Mouse (Mus musculus): Measurements from ENCODE around the gene Cct8. TPM values are rescaled to one million over a fixed set of nuclear protein-coding genes. Genes with fewer than 3 reads are reported as not detected.
"Not testable (repeated sequence)": the region's sequence is repeated elsewhere in the genome, so short reads cannot be mapped to it uniquely, and the experiment has no call there.

Gene Cct8
- total and polyA plus RNA-seq, 3 experiments, result 393 to 1,102 (median 812) TPM

GRCm38 (mm10) chr16:87492191-87492792, 3.4 kb downstream of the Cct8 start:
- not testable (repeated sequence) for H3K4me3 ChIP-seq (ENCODE audit: control insufficient read depth in 1 of 2, insufficient read depth in 1 of 2, low read depth in 2 of 2, low read length in 2 of 2); H3K9me3 ChIP-seq (replicated peaks; ENCODE audit: insufficient read depth, low read length); DNase-seq (ENCODE audit: low read depth, low spot score); H3K27ac ChIP-seq (ENCODE audit: control insufficient read depth, low read depth, low read length); H3K9ac ChIP-seq (ENCODE audit: control insufficient read depth, low read depth, low read length, poor library complexity, severe bottlenecking); H3K27me3 ChIP-seq (ENCODE audit: control insufficient read depth in 1 of 2, insufficient read depth in 2 of 2, low read length in 2 of 2)
- Histone ChIP-seq H3K4me1 (ENCODE audit: control insufficient read depth in 1 of 2, insufficient read depth in 2 of 2, low read length in 2 of 2) (peaks cover 0 to 11% of the 10 kb centered on the region in 2 experiments; a peak in 3 of 4 replicates), H3K79me2 (ENCODE audit: control insufficient read depth, insufficient read depth, low read length, poor library complexity) (peaks cover 33% of the 10 kb centered on the region), H3K36me3 (ENCODE audit: control insufficient read depth in 1 of 2, insufficient read depth in 2 of 2, low read length in 2 of 2) (peaks cover 23 to 33% of the 10 kb centered on the region in 2 experiments)
- TF ChIP-seq POLR2A (IDR thresholded peaks at IDR 0.05; ENCODE audit: control insufficient read depth in 1 of 2, insufficient read depth in 1 of 2, low read depth in 1 of 2, low read length in 2 of 2, poor library complexity in 1 of 2) (0 out of 4 replicates have a peak, but pooled peaks of 1 of the 2 experiments have one; percentile 3), ZKSCAN1 (IDR thresholded peaks at IDR 0.05; ENCODE audit: low read depth, low read length) (peak; percentile 92)

- no peaks in the 10 kb centered on the region for H3K27me3 ChIP-seq (ENCODE audit: control insufficient read depth in 1 of 2, insufficient read depth in 2 of 2, low read length in 2 of 2)
- H3K36me3 ChIP-seq (ENCODE audit: control insufficient read depth in 1 of 2, insufficient read depth in 2 of 2, low read length in 2 of 2), result peaks cover 8 to 54% of the 10 kb centered on the region in 2 experiments
- H3K4me1 ChIP-seq (ENCODE audit: control insufficient read depth in 1 of 2, insufficient read depth in 2 of 2, low read length in 2 of 2), result no peaks in the 10 kb centered on the region
- TF ChIP-seq EP300 (IDR thresholded peaks at IDR 0.05; ENCODE audit: low read depth in 1 of 2, low read length in 2 of 2), result no peak
- no peak for TF ChIP-seq CHD2 (IDR thresholded peaks at IDR 0.05; ENCODE audit: low read length)
- no peak for TF ChIP-seq CHD1 (IDR thresholded peaks at IDR 0.05; ENCODE audit: low read depth, low read length)
- TF ChIP-seq MYB (IDR thresholded peaks at IDR 0.05; ENCODE audit: low read depth, low read length), result no peak
- no peak for TF ChIP-seq GATA1 (IDR thresholded peaks at IDR 0.05; ENCODE audit: low read depth, low read length)
- no peak for TF ChIP-seq ZC3H11A (IDR thresholded peaks at IDR 0.05; ENCODE audit: low read depth, low read length)
- TF ChIP-seq UBTF (IDR thresholded peaks at IDR 0.05; ENCODE audit: borderline replicate concordance, insufficient read depth, low read depth, low read length), result no peak
- TF ChIP-seq TCF12 (IDR thresholded peaks at IDR 0.05; ENCODE audit: low read depth, low read length), result no peak
- TF ChIP-seq USF1 (IDR thresholded peaks at IDR 0.05; ENCODE audit: low read depth, low read length), result no peak
- TF ChIP-seq CTCF (IDR thresholded peaks at IDR 0.05 in 2 of 3, conservative IDR thresholded peaks at IDR 0.05 in 1 of 3; ENCODE audit: control insufficient read depth in 1 of 3, insufficient read depth in 1 of 3, low read depth in 2 of 3, low read length in 3 of 3, poor library complexity in 1 of 3, severe bottlenecking in 1 of 3), result no peak
- TF ChIP-seq POLR2AphosphoS2 (IDR thresholded peaks at IDR 0.05; ENCODE audit: low read length), result no peak
- TF ChIP-seq NELFE (IDR thresholded peaks at IDR 0.05; ENCODE audit: low read depth, low read length), result no peak
- no peak for TF ChIP-seq TAL1 (IDR thresholded peaks at IDR 0.05; ENCODE audit: low read length)
- TF ChIP-seq SMC3 (IDR thresholded peaks at IDR 0.05; ENCODE audit: low read depth, low read length), result no peak
- no peak for TF ChIP-seq POLR2A (IDR thresholded peaks at IDR 0.05; ENCODE audit: control insufficient read depth in 1 of 2, insufficient read depth in 1 of 2, low read depth in 1 of 2, low read length in 2 of 2, poor library complexity in 1 of 2)
- TF ChIP-seq NRF1 (IDR thresholded peaks at IDR 0.05; ENCODE audit: insufficient read depth, low read depth, low read length, poor library complexity, severe bottlenecking), result no peak
- TF ChIP-seq ZNF384 (IDR thresholded peaks at IDR 0.05; ENCODE audit: low read depth, low read length), result no peak
- TF ChIP-seq KAT2A (conservative IDR thresholded peaks at IDR 0.05; ENCODE audit: low read depth, low read length), result no peak
- DNase-seq (ENCODE audit: low read depth, low spot score), result no peak
- no peak overlapping the region for H3K27ac ChIP-seq (ENCODE audit: control insufficient read depth, low read depth, low read length)
- H3K9me3 ChIP-seq (replicated peaks; ENCODE audit: insufficient read depth, low read length), result no peaks in the 10 kb centered on the region
- no peak overlapping the region for H3K4me3 ChIP-seq (ENCODE audit: control insufficient read depth in 1 of 2, insufficient read depth in 1 of 2, low read depth in 2 of 2, low read length in 2 of 2)
- H3K9ac ChIP-seq (ENCODE audit: control insufficient read depth, low read depth, low read length, poor library complexity, severe bottlenecking), result no peak overlapping the region
- peaks cover 8% of the 10 kb centered on the region for H3K79me2 ChIP-seq (ENCODE audit: control insufficient read depth, insufficient read depth, low read length, poor library complexity)
Observed at GRCm38 (mm10) chr16:87488605-87489004, 7.1 kb downstream of the Cct8 start.

Measured in MEL (cell line).